Mouse (Mus musculus): ENCODE data around the gene Gpatch8. TPM values are rescaled to one million over a fixed set of nuclear protein-coding genes. Genes with fewer than 3 reads are reported as not detected.

The Gpatch8 gene
- total RNA-seq (2012; rRNA removed) (17.9 and 20.3 TPM in 2 replicates), polyA plus RNA-seq (2012; ENCODE audit: insufficient read depth in 1 of 2, insufficient read length in 2 of 2, low read depth in 1 of 2, low replicate concordance in 2 of 2, missing spikeins in 1 of 2) (10 to 100 TPM; 25.8 to 29.7 TPM)

GRCm38 (mm10) chr11:102556031-102556715 is at the start of gene Gpatch8:
Gene Gpatch8, minus strand, starts transcription at chr11:102556392.
- Histone ChIP-seq H3K27me3 (ENCODE audit: control insufficient read depth in 1 of 2, insufficient read depth in 2 of 2, low read length in 2 of 2) (no peaks in the 10 kb centered on the region), H3K9me3 (replicated peaks; ENCODE audit: insufficient read depth, low read length) (no peaks in the 10 kb centered on the region), H3K27ac (ENCODE audit: control insufficient read depth, low read depth, low read length) (peak within 1 kb of the TSS; percentile 73), H3K36me3 (ENCODE audit: control insufficient read depth in 1 of 2, insufficient read depth in 2 of 2, low read length in 2 of 2) (peaks cover 2 to 31% of the 10 kb centered on the region in 2 experiments; a peak in 3 of 4 replicates), H3K4me1 (ENCODE audit: control insufficient read depth in 1 of 2, insufficient read depth in 2 of 2, low read length in 2 of 2) (peaks cover 13% of the 10 kb centered on the region in 2 experiments), H3K4me3 (ENCODE audit: control insufficient read depth in 1 of 2, insufficient read depth in 1 of 2, low read depth in 2 of 2, low read length in 2 of 2) (peak within 1 kb of the TSS; percentile 82 to 84), H3K9ac (ENCODE audit: control insufficient read depth, low read depth, low read length, poor library complexity, severe bottlenecking) (peak within 1 kb of the TSS; percentile 91), H3K79me2 (ENCODE audit: control insufficient read depth, insufficient read depth, low read length, poor library complexity) (peaks cover 36% of the 10 kb centered on the region)
- peak; percentile 99 for DNase-seq (ENCODE audit: low read depth, low spot score)
- TF ChIP-seq GABPA (IDR thresholded peaks at IDR 0.05; ENCODE audit: low read depth, low read length), result no peak
- TF ChIP-seq CHD1 (IDR thresholded peaks at IDR 0.05; ENCODE audit: low read depth, low read length), result 0 out of 2 replicates have a peak, but pooled peaks have one; percentile 71
- no peak for TF ChIP-seq TAL1 (IDR thresholded peaks at IDR 0.05; ENCODE audit: low read length)
- TF ChIP-seq ETS1 (IDR thresholded peaks at IDR 0.05; ENCODE audit: low read depth, low read length), result peak; percentile 40; the same call in 1 of the 2 replicates
- peak; percentile 79 for TF ChIP-seq TCF12 (IDR thresholded peaks at IDR 0.05; ENCODE audit: low read depth, low read length)
- peak; percentile 69; the same call in 1 of the 2 replicates for TF ChIP-seq RCOR1 (IDR thresholded peaks at IDR 0.05; ENCODE audit: low read depth, low read length)
- TF ChIP-seq POLR2AphosphoS2 (IDR thresholded peaks at IDR 0.05; ENCODE audit: low read length), result peak; percentile 93; the same call in 1 of the 2 replicates
- TF ChIP-seq ZKSCAN1 (IDR thresholded peaks at IDR 0.05; ENCODE audit: low read depth, low read length), result no peak
- TF ChIP-seq MEF2A (IDR thresholded peaks at IDR 0.05; ENCODE audit: extremely low read depth, insufficient replicate concordance, low read depth, low read length, poor library complexity, severe bottlenecking), result no peak
- TF ChIP-seq USF1 (IDR thresholded peaks at IDR 0.05; ENCODE audit: low read depth, low read length), result 0 out of 2 replicates have a peak, but pooled peaks have one; percentile 56
- no peak; the same call in 1 of the 2 replicates for TF ChIP-seq SMC3 (IDR thresholded peaks at IDR 0.05; ENCODE audit: low read depth, low read length)
- TF ChIP-seq MAZ (IDR thresholded peaks at IDR 0.05; ENCODE audit: low read depth, low read length), result peak; percentile 97
- peak; percentile 85 for TF ChIP-seq E2F4 (IDR thresholded peaks at IDR 0.05; ENCODE audit: borderline replicate concordance, low read depth, low read length)
- TF ChIP-seq CTCF (IDR thresholded peaks at IDR 0.05 in 2 of 3, conservative IDR thresholded peaks at IDR 0.05 in 1 of 3; ENCODE audit: control insufficient read depth in 1 of 3, insufficient read depth in 1 of 3, low read depth in 2 of 3, low read length in 3 of 3, poor library complexity in 1 of 3, severe bottlenecking in 1 of 3), result peak in 1 of 3 experiments; percentile 2; a peak in 1 of 6 replicates
- TF ChIP-seq RAD21 (IDR thresholded peaks at IDR 0.05; ENCODE audit: low read depth, low read length), result peak; percentile 25
- no peak for TF ChIP-seq BHLHE40 (IDR thresholded peaks at IDR 0.05; ENCODE audit: borderline replicate concordance, low read depth, low read length)
- peak; percentile 8; the same call in 1 of the 2 replicates for TF ChIP-seq ZC3H11A (IDR thresholded peaks at IDR 0.05; ENCODE audit: low read depth, low read length)
- TF ChIP-seq EP300 (IDR thresholded peaks at IDR 0.05; ENCODE audit: low read depth in 1 of 2, low read length in 2 of 2), result peak in 1 of 2 experiments; percentile 22; a peak in 1 of 4 replicates
- peak; percentile 94 for TF ChIP-seq HCFC1 (IDR thresholded peaks at IDR 0.05; ENCODE audit: low read depth, low read length)
- peak; percentile 94 for TF ChIP-seq TBP (IDR thresholded peaks at IDR 0.05; ENCODE audit: low read depth, low read length)
- TF ChIP-seq CHD2 (IDR thresholded peaks at IDR 0.05; ENCODE audit: low read length), result no peak
- peak; percentile 94 for TF ChIP-seq NELFE (IDR thresholded peaks at IDR 0.05; ENCODE audit: low read depth, low read length)
- TF ChIP-seq JUND (IDR thresholded peaks at IDR 0.05; ENCODE audit: low read depth, low read length), result no peak
- peak; percentile 91 for TF ChIP-seq ELF1 (IDR thresholded peaks at IDR 0.05; ENCODE audit: low read depth, low read length)
- TF ChIP-seq MXI1 (IDR thresholded peaks at IDR 0.05; ENCODE audit: low read depth, low read length), result peak; percentile 73
- peak; percentile 92 for TF ChIP-seq ZMIZ1 (IDR thresholded peaks at IDR 0.05; ENCODE audit: low read depth, low read length)
- peak; percentile 87 for TF ChIP-seq SIN3A (IDR thresholded peaks at IDR 0.05; ENCODE audit: low read length)
- TF ChIP-seq NRF1 (IDR thresholded peaks at IDR 0.05; ENCODE audit: insufficient read depth, low read depth, low read length, poor library complexity, severe bottlenecking), result peak; percentile 96
- TF ChIP-seq POLR2AphosphoS5 (IDR thresholded peaks at IDR 0.05; ENCODE audit: borderline replicate concordance, low read depth, low read length), result no peak
- TF ChIP-seq KAT2A (conservative IDR thresholded peaks at IDR 0.05; ENCODE audit: low read depth, low read length), result peak; percentile 85; the same call in 1 of the 2 replicates
- TF ChIP-seq POLR2A (IDR thresholded peaks at IDR 0.05; ENCODE audit: control insufficient read depth in 1 of 2, insufficient read depth in 1 of 2, low read depth in 1 of 2, low read length in 2 of 2, poor library complexity in 1 of 2), result peak; percentile 87 to 97
- TF ChIP-seq ZNF384 (IDR thresholded peaks at IDR 0.05; ENCODE audit: low read depth, low read length), result peak; percentile 16; the same call in 1 of the 2 replicates
- TF ChIP-seq MAFK (IDR thresholded peaks at IDR 0.05; ENCODE audit: borderline replicate concordance, low read depth, low read length), result no peak
- no peak for TF ChIP-seq MYB (IDR thresholded peaks at IDR 0.05; ENCODE audit: low read depth, low read length)
- no peak; the same call in 1 of the 2 replicates for TF ChIP-seq GATA1 (IDR thresholded peaks at IDR 0.05; ENCODE audit: low read depth, low read length)
- peak; percentile 74; the same call in 1 of the 2 replicates for TF ChIP-seq MAX (IDR thresholded peaks at IDR 0.05; ENCODE audit: low read length)
